Mouse (Mus musculus): ENCODE results near the gene Dixdc1. TPM values are rescaled to one million over a fixed set of nuclear protein-coding genes. Genes with fewer than 3 reads are reported as not detected.

Gene Dixdc1
- polyA plus RNA-seq, 1 experiment from 2014 or later = 20.2 TPM

DNA sequence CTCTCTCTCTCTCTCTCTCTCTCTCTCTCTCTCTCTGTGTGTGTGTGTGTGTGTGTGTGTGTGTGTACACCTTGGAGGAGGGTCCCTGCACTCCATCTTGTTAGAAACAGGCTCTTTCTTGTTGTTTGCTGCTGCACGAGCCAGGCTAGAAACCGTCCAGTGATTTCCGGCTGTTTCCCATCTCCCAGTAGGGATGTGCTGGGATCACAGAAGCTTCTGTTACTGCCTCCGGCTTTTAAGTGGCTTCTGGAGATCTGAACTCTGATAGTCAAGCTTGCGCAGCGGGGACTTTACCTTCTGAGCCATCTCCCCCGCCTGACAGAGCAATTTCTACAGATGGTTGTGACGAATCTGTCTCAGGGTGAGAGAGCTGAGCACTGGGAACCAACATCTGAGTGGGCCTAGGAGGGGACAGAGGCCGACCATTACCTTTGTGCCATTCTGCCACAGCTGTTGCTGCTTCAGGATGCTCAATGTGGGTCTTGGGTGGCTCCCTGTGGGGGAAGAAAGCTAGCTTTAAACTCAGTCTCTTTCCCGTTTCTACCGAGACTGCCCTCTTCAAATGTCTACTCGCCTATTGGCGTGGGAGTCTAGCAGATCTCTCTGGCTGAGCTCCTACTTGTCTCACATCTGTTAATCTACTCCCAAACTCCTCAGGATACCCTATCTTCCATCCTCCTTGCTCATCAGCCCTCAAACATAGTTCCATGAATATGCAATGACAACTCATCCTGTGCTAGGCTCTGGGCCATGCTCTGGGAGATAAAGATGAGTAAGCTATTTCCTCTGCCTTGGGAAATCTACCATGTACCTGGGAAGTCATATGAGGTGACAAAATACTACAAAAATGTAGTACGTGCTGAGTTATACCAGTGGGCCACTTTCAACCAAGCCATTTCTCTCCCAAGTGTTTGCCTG, 1.8 kb upstream of the Dixdc1 start:
- WGBS = 81% methylated on average over 14 of the region's 14 CpGs

GRCm38 (mm10) chr9:50734989-50735388, 4.3 kb downstream of the Dixdc1 start:
- no peak overlapping the region for H3K27ac ChIP-seq
- H3K9ac ChIP-seq = no peak overlapping the region; the same call in 1 of the 2 replicates
- H3K9me3 ChIP-seq = no peaks in the 10 kb centered on the region
- H3K4me2 ChIP-seq (replicated peaks) = no peak overlapping the region
- H3K36me3 ChIP-seq = no peaks in the 10 kb centered on the region
- 2% methylated on average over 9 of the region's 9 CpGs for WGBS
- H3K27me3 ChIP-seq = no peaks in the 10 kb centered on the region
- H3K4me3 ChIP-seq = no peak overlapping the region
- peaks cover 6% of the 10 kb centered on the region; the same call in 1 of the 2 replicates for H3K4me1 ChIP-seq
- no peak for ATAC-seq (ENCODE audit: insufficient number of reproducible peaks, insufficient read depth, low FRiP score, low TSS enrichment)

More for the DNA sequence above, 1.8 kb upstream of the Dixdc1 start:
- Histone ChIP-seq H3K4me2 (replicated peaks) (no peak overlapping the region), H3K4me1 (peaks cover 10% of the 10 kb centered on the region), H3K4me3 (no peak overlapping the region), H3K27ac (no peak overlapping the region), H3K9me3 (no peaks in the 10 kb centered on the region), H3K27me3 (peaks cover 7% of the 10 kb centered on the region; the same call in 1 of the 2 replicates), H3K9ac (no peak overlapping the region), H3K36me3 (no peaks in the 10 kb centered on the region)
- ATAC-seq (ENCODE audit: insufficient number of reproducible peaks, insufficient read depth, low FRiP score, low TSS enrichment) = no peak

GRCm38 (mm10) chr9:50732560-50732959, 6.8 kb downstream of the Dixdc1 start:
- Histone ChIP-seq H3K36me3 (no peaks in the 10 kb centered on the region), H3K27ac (no peak overlapping the region), H3K27me3 (no peaks in the 10 kb centered on the region), H3K4me3 (no peak overlapping the region), H3K9ac (no peak overlapping the region), H3K4me1 (no peaks in the 10 kb centered on the region; the same call in 1 of the 2 replicates), H3K4me2 (replicated peaks) (no peak overlapping the region), H3K9me3 (no peaks in the 10 kb centered on the region)
- WGBS = 39% methylated on average over 4 of the region's 4 CpGs
- ATAC-seq (ENCODE audit: insufficient number of reproducible peaks, insufficient read depth, low FRiP score, low TSS enrichment) = no peak

GRCm38 (mm10) chr9:50729600-50729999, 9.7 kb downstream of the Dixdc1 start:
- Histone ChIP-seq H3K9me3 (no peaks in the 10 kb centered on the region), H3K4me3 (no peak overlapping the region), H3K4me1 (peaks cover 20% of the 10 kb centered on the region), H3K36me3 (no peaks in the 10 kb centered on the region), H3K27me3 (no peaks in the 10 kb centered on the region), H3K9ac (no peak overlapping the region), H3K27ac (no peak overlapping the region), H3K4me2 (replicated peaks) (no peak overlapping the region)
- WGBS = 36% methylated on average over 4 of the region's 4 CpGs
- no peak for ATAC-seq (ENCODE audit: insufficient number of reproducible peaks, insufficient read depth, low FRiP score, low TSS enrichment)

DNA sequence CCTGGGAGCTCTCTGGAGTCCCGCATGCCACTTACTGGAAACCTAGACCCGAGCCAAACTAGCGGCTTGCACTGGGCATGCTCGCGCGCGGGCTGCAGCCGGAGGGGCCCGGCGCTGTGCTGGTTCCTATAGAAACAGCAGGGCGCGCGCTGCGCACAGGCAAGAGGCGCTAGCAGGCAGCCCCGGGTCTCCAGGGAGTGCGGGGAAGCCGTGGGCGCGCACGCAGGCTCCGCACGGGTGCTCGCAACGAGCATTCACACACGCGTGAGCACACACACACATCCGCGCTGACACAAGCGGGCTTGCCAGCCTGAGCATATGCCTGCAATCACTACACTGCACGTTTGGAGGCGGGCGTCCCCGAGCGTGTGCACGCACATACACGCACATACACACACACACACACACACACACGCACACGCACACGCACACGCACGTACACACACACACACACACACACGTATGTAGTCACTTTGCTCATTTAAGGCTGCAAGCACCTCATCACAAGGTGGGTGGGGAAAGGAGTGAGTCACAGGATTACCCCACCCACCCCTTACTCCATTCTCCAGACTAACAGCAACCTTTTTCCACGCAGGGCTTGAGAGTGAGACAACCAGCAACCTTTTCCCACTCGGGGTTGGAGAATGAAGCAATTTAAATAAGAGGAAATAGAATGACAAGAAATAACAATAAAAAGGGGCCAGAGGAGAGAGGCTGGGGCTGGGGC, 11.2 kb downstream of the Dixdc1 start:
- WGBS = under 1% methylated on average over 44 of the region's 45 CpGs
- H3K4me1 ChIP-seq = peaks cover 31% of the 10 kb centered on the region
- ATAC-seq (ENCODE audit: insufficient number of reproducible peaks, insufficient read depth, low FRiP score, low TSS enrichment) = peak; percentile 94
- H3K27ac ChIP-seq = peak overlapping the region; percentile 81
- H3K4me2 ChIP-seq (replicated peaks) = peak overlapping the region; percentile 76
- H3K27me3 ChIP-seq = no peaks in the 10 kb centered on the region
- H3K9me3 ChIP-seq = no peaks in the 10 kb centered on the region
- H3K36me3 ChIP-seq = no peaks in the 10 kb centered on the region
- H3K9ac ChIP-seq = peak overlapping the region; percentile 64
- H3K4me3 ChIP-seq = peak overlapping the region; percentile 61

GRCm38 (mm10) chr9:50727171-50727924, 12.0 kb downstream of the Dixdc1 start:
- H3K27me3 ChIP-seq = no peaks in the 10 kb centered on the region
- no peaks in the 10 kb centered on the region for H3K9me3 ChIP-seq
- peaks cover 32% of the 10 kb centered on the region for H3K4me1 ChIP-seq
- under 1% methylated on average over 30 of the region's 30 CpGs for WGBS
- no peaks in the 10 kb centered on the region for H3K36me3 ChIP-seq
- peak; percentile 5 for ATAC-seq (ENCODE audit: insufficient number of reproducible peaks, insufficient read depth, low FRiP score, low TSS enrichment)
- peak overlapping the region; percentile 64 for H3K9ac ChIP-seq
- H3K4me2 ChIP-seq (replicated peaks) = peak overlapping the region; percentile 76
- peak overlapping the region; percentile 61 for H3K4me3 ChIP-seq
- peak overlapping the region; percentile 81 for H3K27ac ChIP-seq

- H3K4me2 ChIP-seq (replicated peaks) = peak overlapping the region; percentile 76
- H3K4me1 ChIP-seq = peaks cover 37% of the 10 kb centered on the region
- peak overlapping the region; percentile 81 for H3K27ac ChIP-seq
- 10% methylated on average over 8 of the region's 8 CpGs for WGBS
- no peaks in the 10 kb centered on the region for H3K9me3 ChIP-seq
- ATAC-seq (ENCODE audit: insufficient number of reproducible peaks, insufficient read depth, low FRiP score, low TSS enrichment) = no peak
- no peaks in the 10 kb centered on the region for H3K36me3 ChIP-seq
- no peaks in the 10 kb centered on the region for H3K27me3 ChIP-seq
- H3K4me3 ChIP-seq = peak overlapping the region; percentile 61
- H3K9ac ChIP-seq = no peak overlapping the region
Measured at GRCm38 (mm10) chr9:50725921-50726590, 13.3 kb downstream of the Dixdc1 start.

GRCm38 (mm10) chr9:50724661-50725330, 14.5 kb downstream of the Dixdc1 start:
- Histone ChIP-seq H3K36me3 (no peaks in the 10 kb centered on the region), H3K9ac (no peak overlapping the region), H3K4me3 (no peak overlapping the region), H3K4me2 (replicated peaks) (no peak overlapping the region), H3K27ac (peak overlapping the region; percentile 54; the same call in 1 of the 2 replicates), H3K27me3 (no peaks in the 10 kb centered on the region), H3K4me1 (peaks cover 39% of the 10 kb centered on the region), H3K9me3 (no peaks in the 10 kb centered on the region)
- no peak for ATAC-seq (ENCODE audit: insufficient number of reproducible peaks, insufficient read depth, low FRiP score, low TSS enrichment)
- WGBS = 21% methylated on average over 3 of the region's 3 CpGs

DNA sequence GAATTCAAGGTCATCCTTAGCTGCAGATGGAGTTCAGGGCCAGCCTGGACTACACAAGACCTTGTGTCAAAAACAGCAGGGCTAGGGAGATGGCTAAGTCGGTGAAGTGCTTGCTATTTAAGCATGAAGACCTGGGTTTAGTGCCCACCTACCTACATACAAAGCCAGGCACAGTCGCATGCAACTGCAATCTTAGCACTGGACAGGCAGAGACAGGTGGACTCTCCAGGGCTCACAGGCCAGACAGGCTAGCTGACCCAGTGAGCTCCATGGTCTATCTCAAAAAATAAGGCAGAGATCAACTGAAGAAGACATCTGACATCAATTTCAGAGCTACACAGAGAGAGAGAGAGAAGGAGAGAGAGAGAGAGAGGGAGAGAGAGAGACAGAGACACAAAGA, 15.2 kb downstream of the Dixdc1 start:
- Histone ChIP-seq H3K9ac (no peak overlapping the region), H3K36me3 (no peaks in the 10 kb centered on the region), H3K4me3 (no peak overlapping the region), H3K4me1 (peaks cover 39% of the 10 kb centered on the region), H3K27me3 (no peaks in the 10 kb centered on the region), H3K27ac (peak overlapping the region; percentile 54), H3K4me2 (replicated peaks) (no peak overlapping the region), H3K9me3 (no peaks in the 10 kb centered on the region)
- ATAC-seq (ENCODE audit: insufficient number of reproducible peaks, insufficient read depth, low FRiP score, low TSS enrichment) = no peak
- 68% methylated on average over 2 of the region's 2 CpGs for WGBS

DNA sequence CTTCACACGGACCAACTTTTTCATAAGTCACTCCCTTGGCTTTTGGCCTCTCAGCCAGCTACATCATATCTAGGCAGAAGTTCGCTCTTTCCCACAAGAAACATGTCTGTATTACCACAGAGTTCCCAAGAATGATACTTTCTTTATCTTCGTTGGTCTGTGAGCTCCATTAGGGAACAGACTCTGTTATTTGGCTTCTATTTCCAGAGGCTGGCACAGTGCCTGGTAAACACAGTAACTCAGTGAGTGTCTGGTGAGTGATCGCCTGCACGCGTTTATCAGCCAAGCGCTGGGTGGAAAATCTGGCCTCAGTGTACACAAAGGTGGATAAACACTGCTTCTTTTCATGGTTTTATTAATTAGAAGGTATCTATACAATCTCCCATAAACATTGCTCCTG, 15.9 kb downstream of the Dixdc1 start:
- Histone ChIP-seq H3K27ac (0 out of 2 replicates have a peak overlapping the region, but pooled peaks have one; percentile 6), H3K4me1 (peaks cover 39% of the 10 kb centered on the region), H3K27me3 (no peaks in the 10 kb centered on the region), H3K9me3 (no peaks in the 10 kb centered on the region), H3K36me3 (no peaks in the 10 kb centered on the region), H3K4me2 (replicated peaks) (no peak overlapping the region), H3K4me3 (no peak overlapping the region), H3K9ac (no peak overlapping the region)
- 77% methylated on average over 7 of the region's 7 CpGs for WGBS
- no peak for ATAC-seq (ENCODE audit: insufficient number of reproducible peaks, insufficient read depth, low FRiP score, low TSS enrichment)
